Mouse (Mus musculus) forebrain, embryonic 13.5 days (tissue): ENCODE results near the gene Slc26a1. TPM values are rescaled to one million over a fixed set of nuclear protein-coding genes. Genes with fewer than 3 reads are reported as not detected.
A peak's percentile ranks its signal among the peaks of the same experiment; 100 is the strongest.

ENCODE experiments used
- ATAC-seq: fragments of 200-750 bp; cut with Nextera tagmentation; 2 replicates; pipeline ENCODE4 v1.8.0; 2017
- H3K27ac ChIP-seq: fragments of 300-500 bp; sonication (generic); 2 replicates; pipeline ENCODE4 v1.5.1; 2015; ENCODE audit warnings: inconsistent platforms, mild to moderate bottlenecking, moderate library complexity
- H3K27me3 ChIP-seq: fragments of 300-500 bp; sonication (generic); 2 replicates; pipeline ENCODE4 v1.6.1; 2015; ENCODE audit warnings: mild to moderate bottlenecking, inconsistent platforms
- H3K36me3 ChIP-seq: fragments of 300-500 bp; sonication (generic); 2 replicates; pipeline ENCODE4 v1.6.1; 2015; ENCODE audit warnings: mild to moderate bottlenecking, inconsistent platforms; ENCODE audit not compliant: poor library complexity, severe bottlenecking
- H3K4me1 ChIP-seq: fragments of 300-500 bp; sonication (generic); 2 replicates; pipeline ENCODE4 v1.6.1; 2015; ENCODE audit warnings: inconsistent platforms
- H3K4me2 ChIP-seq: fragments of 300-500 bp; sonication (generic); 2 replicates; pipeline ENCODE4 v1.6.1; 2015; ENCODE audit warnings: inconsistent platforms, mild to moderate bottlenecking, moderate library complexity
- H3K4me3 ChIP-seq: fragments of 300-500 bp; sonication (generic); 2 replicates; pipeline ENCODE4 v1.5.1; 2015; ENCODE audit warnings: mild to moderate bottlenecking, inconsistent platforms
- H3K9ac ChIP-seq: fragments of 300-500 bp; sonication (generic); 2 replicates; pipeline ENCODE4 v1.6.1; 2015; ENCODE audit warnings: mild to moderate bottlenecking, inconsistent platforms
- H3K9me3 ChIP-seq: fragments of 300-500 bp; sonication (generic); replicated peaks from 2 replicates; pipeline ENCODE4 v1.6.1; 2016; ENCODE audit warnings: inconsistent platforms
- WGBS: fragments of 180-500 bp; shearing (Covaris S2); methylation state at CpG from one replicate; pipeline ENCODE4 v1.1.7; 2015; 5-methylcytosine and 5-hydroxymethylcytosine counted together
- polyA plus RNA-seq: library from polyadenylated mRNA; unstranded; fragments of >200 nt; fragmentation: Nextera tagmentation; extraction: Ambion mirVana; gene quantifications from 2 replicates; pipeline ENCODE4 v1.2.1, GENCODE M21; 2015

Slc26a1 gene
- polyA plus RNA-seq, 1 experiment from 2014 or later: 1.6 TPM

DNA sequence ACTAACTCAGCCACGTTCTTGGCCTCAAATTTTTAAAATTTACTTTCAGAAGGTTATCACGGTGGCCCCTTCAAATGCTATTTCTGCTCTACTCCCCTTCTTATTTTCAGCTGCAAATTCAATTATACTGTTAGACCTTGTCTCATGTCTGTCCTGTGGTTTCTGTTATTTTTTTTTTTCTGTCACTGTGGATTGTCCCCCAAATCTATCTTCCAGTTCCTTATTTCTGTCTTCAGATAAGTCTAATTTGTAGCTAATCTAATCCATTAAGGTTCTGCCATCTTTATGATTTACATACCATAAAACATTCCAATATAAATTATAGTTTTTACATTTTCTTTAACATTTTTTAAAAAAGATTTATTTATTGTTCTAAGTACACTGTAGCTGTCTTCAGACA is 8.0 kb downstream of the Slc26a1 start:
- H3K9ac ChIP-seq: no peak overlapping the region
- peaks cover 11% of the 10 kb centered on the region for H3K36me3 ChIP-seq
- no peak overlapping the region for H3K4me3 ChIP-seq
- peaks cover 17% of the 10 kb centered on the region for H3K4me1 ChIP-seq
- H3K9me3 ChIP-seq: no peaks in the 10 kb centered on the region
- H3K27ac ChIP-seq: no peak overlapping the region
- peaks cover 12% of the 10 kb centered on the region; the same call in 1 of the 2 replicates for H3K27me3 ChIP-seq
- no peak overlapping the region for H3K4me2 ChIP-seq
- ATAC-seq: no peak
- WGBS: 89% methylated on average over 2 of the region's 2 CpGs

DNA sequence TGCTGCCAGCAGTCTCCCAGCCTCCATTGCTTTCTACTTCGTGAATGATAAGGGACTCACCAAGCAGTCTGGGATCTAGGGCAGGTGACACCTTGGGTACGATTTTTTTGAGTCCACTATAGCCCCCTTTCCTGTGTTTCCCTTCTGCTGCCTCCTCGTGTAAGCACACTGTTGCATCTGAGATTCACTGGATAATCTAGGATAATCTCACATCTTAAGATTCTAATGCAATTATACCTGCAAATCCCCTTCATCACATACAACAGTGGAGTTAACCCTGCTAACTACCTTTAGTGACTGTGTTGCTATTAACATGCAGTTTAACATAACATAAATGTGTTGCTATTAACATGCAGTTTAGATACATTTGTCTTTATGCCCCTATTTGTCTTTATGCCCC is 10.3 kb downstream of the Slc26a1 start:
- Histone ChIP-seq H3K4me3 (no peak overlapping the region), H3K4me1 (peaks cover 17% of the 10 kb centered on the region), H3K27me3 (peaks cover 12% of the 10 kb centered on the region; the same call in 1 of the 2 replicates), H3K4me2 (no peak overlapping the region), H3K9me3 (no peaks in the 10 kb centered on the region), H3K27ac (no peak overlapping the region), H3K36me3 (no peaks in the 10 kb centered on the region), H3K9ac (no peak overlapping the region)
- ATAC-seq: no peak
- 36% methylated on average over 3 of the region's 3 CpGs for WGBS

DNA sequence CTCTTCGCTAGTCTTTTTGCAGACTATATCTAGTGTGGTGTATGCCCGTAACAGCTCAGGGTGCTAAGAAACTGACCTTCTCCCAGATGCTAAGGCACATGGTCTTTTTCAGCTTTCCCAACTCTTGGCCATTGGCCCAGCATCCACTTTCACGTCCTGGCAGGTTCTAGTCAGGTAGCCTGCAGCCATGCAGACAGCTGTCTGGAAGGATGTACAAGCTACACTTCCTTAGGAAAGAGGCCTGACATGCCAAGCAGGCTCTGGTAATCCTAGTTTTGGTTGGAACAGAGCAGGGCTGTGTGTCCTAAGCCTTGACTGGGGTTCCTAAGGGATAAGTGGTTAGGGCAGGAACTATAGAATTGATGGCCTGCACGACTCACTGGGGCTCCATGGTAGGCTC is 12.6 kb downstream of the Slc26a1 start:
- no peaks in the 10 kb centered on the region for H3K9me3 ChIP-seq
- H3K27ac ChIP-seq: no peak overlapping the region
- H3K4me2 ChIP-seq: no peak overlapping the region
- ATAC-seq: no peak
- WGBS: 87% methylated on average over 4 of the region's 4 CpGs
- no peak overlapping the region for H3K9ac ChIP-seq
- H3K4me1 ChIP-seq: peaks cover 18% of the 10 kb centered on the region
- H3K36me3 ChIP-seq: peaks cover 3% of the 10 kb centered on the region
- no peak overlapping the region for H3K4me3 ChIP-seq
- peaks cover 12% of the 10 kb centered on the region; the same call in 1 of the 2 replicates for H3K27me3 ChIP-seq

DNA sequence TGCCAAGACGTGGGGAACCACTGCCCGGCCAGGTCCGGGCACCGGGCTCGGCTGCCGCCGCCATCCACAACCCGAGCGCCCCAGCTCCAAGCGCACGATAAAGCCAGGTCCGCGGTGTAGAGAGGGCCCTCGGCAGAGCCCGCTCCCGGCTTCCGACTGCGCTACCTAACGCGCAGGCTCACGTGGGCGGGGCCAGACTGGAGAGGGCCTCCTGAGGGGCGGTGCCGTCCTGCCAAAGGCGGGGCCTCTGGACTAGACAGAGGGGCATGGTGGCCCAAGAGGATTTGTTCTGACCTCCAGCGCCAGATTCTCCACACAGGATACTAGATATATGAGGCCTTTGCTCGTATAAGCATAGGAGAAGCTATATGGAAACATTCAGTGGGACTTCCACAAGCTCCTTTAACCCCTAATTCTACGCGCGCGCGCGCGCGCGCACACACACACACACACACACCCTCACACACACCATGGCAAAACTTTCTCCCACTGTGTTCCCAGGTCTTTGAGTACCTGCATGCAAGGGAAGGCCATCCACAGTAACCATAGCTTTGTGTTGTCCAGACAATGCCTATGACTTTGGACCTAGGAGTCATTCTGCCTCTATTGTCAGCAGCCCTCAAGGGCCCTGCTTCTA is 14.6 kb downstream of the Slc26a1 start:
- peaks cover 12% of the 10 kb centered on the region; the same call in 1 of the 2 replicates for H3K27me3 ChIP-seq
- peak overlapping the region; percentile 63 for H3K4me3 ChIP-seq
- H3K9me3 ChIP-seq: no peaks in the 10 kb centered on the region
- peaks cover 18% of the 10 kb centered on the region for H3K4me1 ChIP-seq
- H3K36me3 ChIP-seq: peaks cover 20% of the 10 kb centered on the region
- H3K9ac ChIP-seq: peak overlapping the region; percentile 81
- H3K27ac ChIP-seq: no peak overlapping the region
- 14% methylated on average over 36 of the region's 36 CpGs for WGBS
- peak overlapping the region; percentile 89 for H3K4me2 ChIP-seq
- ATAC-seq: peak; percentile 99

DNA sequence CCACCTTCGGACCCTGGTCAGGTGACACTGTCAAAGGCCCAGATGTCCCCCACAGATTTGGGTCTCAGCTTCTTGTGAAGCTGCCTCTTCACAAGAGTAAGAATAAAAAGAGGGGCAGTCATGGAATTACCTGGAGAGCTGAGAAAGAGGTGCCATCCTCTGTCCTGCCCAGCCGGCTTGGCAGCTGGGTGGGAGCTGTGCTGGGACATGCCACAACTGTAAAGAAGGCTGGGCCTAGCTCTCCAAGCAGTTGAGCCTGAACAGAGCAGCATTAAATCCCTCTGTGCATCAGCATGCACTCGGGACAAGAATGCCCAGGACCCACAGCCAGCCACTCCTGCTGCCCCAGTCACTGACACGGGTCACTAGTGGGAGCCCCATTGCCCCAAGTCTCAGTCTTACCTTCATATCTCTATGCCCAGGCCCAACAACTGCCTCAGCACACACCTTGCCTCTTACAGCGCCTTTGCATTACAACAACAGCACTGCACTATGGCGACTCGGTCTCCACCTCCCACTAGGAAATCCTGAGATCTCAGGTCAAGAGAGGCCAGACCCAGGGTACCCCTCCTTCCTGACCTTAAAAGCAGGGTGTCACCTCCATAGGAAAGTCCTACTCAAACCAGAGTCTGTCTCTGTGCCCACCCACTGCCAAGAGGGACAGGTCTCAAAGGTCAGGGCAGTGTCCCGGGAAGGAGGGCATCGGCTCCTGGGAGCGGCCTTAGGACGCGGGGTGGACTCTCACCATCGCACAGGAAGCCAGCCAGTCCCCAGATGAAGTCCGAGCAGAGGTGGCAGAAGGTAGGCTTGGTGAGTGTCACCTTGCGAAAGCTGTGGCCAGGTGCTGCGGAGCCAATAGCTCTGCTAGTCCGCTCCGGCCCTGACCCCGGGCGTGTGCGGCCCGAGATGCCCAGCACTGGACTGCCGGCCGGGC is 15.4 kb downstream of the Slc26a1 start, which contains the start of gene Idua:
Gene Idua, plus strand, starts transcription at position 634 of the 934 bp plus-strand sequence.
- peak; percentile 25 for ATAC-seq
- peak within 1 kb of the TSS; percentile 81 for H3K9ac ChIP-seq
- peak within 1 kb of the TSS; percentile 63 for H3K4me3 ChIP-seq
- H3K9me3 ChIP-seq: no peaks in the 10 kb centered on the region
- H3K27me3 ChIP-seq: peaks cover 9% of the 10 kb centered on the region; the same call in 1 of the 2 replicates
- no peak within 1 kb of the TSS for H3K27ac ChIP-seq
- H3K4me1 ChIP-seq: peaks cover 18% of the 10 kb centered on the region
- peak within 1 kb of the TSS; percentile 89 for H3K4me2 ChIP-seq
- H3K36me3 ChIP-seq: peaks cover 28% of the 10 kb centered on the region
- WGBS: 10% methylated on average over 24 of the region's 24 CpGs

DNA sequence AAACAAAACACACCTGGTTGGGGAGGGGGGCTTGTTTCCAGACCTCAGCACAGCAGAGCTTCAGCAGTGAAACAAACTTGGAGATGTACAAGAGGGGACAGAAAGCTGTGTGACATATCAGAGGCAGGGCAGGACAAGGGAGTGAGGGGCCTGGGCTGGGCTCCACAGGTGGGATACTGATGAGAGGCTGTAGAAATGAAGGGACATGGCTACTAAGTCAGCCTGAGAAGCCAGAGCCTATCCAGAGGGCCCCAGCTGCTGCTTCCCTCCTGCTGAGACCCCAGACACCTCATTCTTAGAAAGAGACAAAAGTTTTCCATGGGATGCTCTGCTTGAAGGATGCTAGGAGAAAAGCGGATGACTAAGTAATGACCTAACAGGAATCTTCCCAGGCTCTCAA is 16.8 kb downstream of the Slc26a1 start:
- no peaks in the 10 kb centered on the region for H3K9me3 ChIP-seq
- no peak for ATAC-seq
- peaks cover 18% of the 10 kb centered on the region for H3K4me1 ChIP-seq
- 82% methylated on average over 1 of the region's 1 CpGs for WGBS
- H3K4me2 ChIP-seq: no peak overlapping the region; the same call in 1 of the 2 replicates
- no peak overlapping the region for H3K27ac ChIP-seq
- H3K36me3 ChIP-seq: peaks cover 41% of the 10 kb centered on the region
- H3K27me3 ChIP-seq: 0 out of 2 replicates have a peak, but pooled peaks cover 3% of the 10 kb centered on the region
- no peak overlapping the region for H3K4me3 ChIP-seq
- H3K9ac ChIP-seq: 0 out of 2 replicates have a peak overlapping the region, but pooled peaks have one; percentile 5

DNA sequence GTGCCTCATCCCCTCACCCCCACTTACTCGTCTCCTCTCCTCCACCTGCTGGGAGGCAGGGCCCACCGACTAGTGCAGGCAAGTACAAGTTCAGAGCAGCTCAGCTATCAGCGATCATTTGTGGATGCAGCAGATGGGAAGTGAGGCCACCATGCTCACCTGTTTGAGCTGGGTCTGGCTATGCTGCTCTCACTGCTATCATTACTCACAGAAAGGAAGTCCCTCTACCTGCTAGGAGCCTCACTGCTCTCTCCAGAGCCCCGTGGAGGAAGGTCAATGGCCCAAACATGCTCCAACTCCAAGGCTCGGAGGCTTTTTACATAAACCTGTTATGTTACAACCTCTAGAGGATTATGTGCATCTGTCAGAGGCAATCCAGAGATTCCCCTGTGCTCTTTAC is 18.0 kb downstream of the Slc26a1 start:
- H3K36me3 ChIP-seq: peaks cover 53% of the 10 kb centered on the region
- H3K27me3 ChIP-seq: no peaks in the 10 kb centered on the region
- no peak for ATAC-seq
- no peak overlapping the region for H3K4me2 ChIP-seq
- WGBS: 81% methylated on average over 5 of the region's 5 CpGs
- H3K9ac ChIP-seq: 0 out of 2 replicates have a peak overlapping the region, but pooled peaks have one; percentile 5
- H3K9me3 ChIP-seq: no peaks in the 10 kb centered on the region
- H3K27ac ChIP-seq: no peak overlapping the region
- H3K4me3 ChIP-seq: no peak overlapping the region
- peaks cover 18% of the 10 kb centered on the region for H3K4me1 ChIP-seq

DNA sequence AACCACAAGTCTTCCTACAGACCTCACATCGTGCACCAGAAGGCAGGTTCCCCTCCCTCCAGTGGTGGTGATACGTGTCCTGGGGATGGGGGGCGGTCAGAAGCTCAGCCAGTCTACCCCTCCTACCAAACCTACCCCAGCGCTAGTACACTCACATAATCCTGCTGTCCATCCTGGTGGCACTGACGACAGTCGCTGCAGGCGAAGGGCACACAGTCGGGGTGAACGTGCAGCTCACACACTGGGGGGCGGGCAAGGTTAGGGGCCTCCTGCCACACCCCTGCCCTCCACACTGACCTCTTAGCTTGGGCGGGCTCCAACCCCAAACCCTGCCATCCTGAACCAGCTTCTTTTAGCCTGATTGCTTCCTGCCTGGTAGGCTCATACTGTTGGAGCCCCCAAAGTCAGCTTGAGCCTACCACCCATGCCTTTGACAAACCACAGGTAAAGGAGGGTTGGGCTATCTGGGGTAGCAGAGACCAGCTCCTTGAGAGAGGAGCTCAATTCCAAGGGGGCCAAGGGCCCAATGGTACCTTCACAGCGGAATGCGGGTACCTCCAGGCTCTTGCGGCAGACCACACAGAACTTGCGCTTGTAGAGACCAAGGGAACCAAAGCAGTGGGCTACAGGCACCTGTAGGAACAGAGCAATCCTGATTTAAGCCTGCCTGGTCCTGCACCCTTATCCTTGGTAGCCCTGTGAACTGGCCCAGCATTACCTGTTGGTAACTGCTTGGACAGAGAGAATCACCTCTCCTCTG is 19.3 kb downstream of the Slc26a1 start:
- Histone ChIP-seq H3K9me3 (no peaks in the 10 kb centered on the region), H3K4me1 (peaks cover 18% of the 10 kb centered on the region), H3K4me2 (no peak overlapping the region), H3K27me3 (no peaks in the 10 kb centered on the region), H3K36me3 (peaks cover 63% of the 10 kb centered on the region), H3K9ac (no peak overlapping the region), H3K27ac (no peak overlapping the region), H3K4me3 (no peak overlapping the region)
- no peak for ATAC-seq
- 93% methylated on average over 15 of the region's 15 CpGs for WGBS

DNA sequence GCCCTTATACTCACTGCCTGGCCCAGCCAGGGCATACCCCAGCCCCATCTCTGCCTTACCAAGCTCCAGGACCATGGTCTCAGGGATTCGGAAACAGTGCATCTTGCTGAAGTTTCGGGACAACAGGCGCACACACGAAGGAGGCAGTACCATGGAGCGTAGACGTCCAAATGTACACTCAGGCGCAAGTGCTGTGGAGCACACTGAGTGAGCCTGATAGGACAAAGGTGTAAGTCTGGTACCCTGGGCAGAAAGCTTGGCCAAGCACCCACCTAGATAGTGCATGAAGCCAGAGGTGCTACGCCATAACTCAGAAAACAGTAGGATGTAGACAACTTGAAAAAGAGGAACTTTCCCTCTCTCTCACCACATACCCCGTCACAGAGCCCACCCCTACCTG is 20.0 kb downstream of the Slc26a1 start:
- no peak for ATAC-seq
- 95% methylated on average over 9 of the region's 9 CpGs for WGBS
- Histone ChIP-seq H3K27me3 (no peaks in the 10 kb centered on the region), H3K4me3 (no peak overlapping the region), H3K9ac (no peak overlapping the region), H3K4me1 (peaks cover 18% of the 10 kb centered on the region), H3K4me2 (no peak overlapping the region), H3K9me3 (no peaks in the 10 kb centered on the region), H3K36me3 (peaks cover 68% of the 10 kb centered on the region), H3K27ac (no peak overlapping the region)

DNA sequence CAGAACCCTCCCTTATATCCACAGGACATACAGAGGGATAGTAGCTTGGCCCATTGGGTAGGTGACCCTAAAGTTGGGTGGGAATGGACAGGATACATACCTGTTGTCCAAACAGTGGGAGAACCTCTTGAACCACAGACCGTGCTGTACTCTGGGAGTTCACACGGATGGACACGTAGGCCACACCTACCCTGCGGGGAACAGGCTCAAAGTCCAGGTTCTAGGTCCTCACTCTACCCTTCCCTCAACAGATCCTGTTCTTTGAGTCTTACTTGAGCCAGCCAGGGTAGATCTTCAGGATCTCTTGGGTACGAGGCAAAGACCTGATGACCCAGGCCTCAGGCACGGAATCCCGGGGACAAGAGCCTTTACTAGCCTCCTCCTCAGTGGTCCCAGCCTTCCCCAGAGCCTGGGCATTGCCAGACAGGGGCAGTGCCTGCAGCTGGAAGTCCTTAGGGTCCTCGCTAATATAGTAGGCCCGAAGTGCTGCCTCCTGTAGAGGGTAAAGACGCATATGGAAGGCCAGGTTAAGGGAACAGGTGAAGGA is 20.9 kb downstream of the Slc26a1 start:
- 95% methylated on average over 10 of the region's 10 CpGs for WGBS
- Histone ChIP-seq H3K27me3 (no peaks in the 10 kb centered on the region), H3K36me3 (peaks cover 77% of the 10 kb centered on the region), H3K9ac (no peak overlapping the region), H3K9me3 (no peaks in the 10 kb centered on the region), H3K4me2 (no peak overlapping the region), H3K4me1 (peaks cover 10% of the 10 kb centered on the region), H3K4me3 (no peak overlapping the region), H3K27ac (no peak overlapping the region)
- ATAC-seq: no peak

DNA sequence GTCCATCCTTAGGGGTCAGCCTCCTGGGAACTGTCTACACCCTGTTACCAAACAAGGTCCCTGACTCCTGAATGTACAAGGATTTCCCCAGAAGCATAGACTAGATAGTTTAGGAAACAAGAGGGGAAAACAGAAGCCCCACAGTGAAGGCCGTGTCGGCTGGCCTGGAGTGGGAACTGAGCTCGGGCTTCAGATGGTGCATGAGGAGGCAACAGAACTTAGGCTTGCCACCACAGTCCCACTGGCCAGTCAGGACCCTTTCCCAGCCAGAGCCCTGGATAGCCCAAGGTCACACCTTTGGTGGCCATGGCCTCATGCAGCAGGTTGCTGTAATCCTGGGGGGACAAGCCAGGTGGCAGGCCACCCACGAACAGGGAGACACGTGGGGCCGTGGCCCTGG is 22.0 kb downstream of the Slc26a1 start:
- no peaks in the 10 kb centered on the region for H3K9me3 ChIP-seq
- H3K27me3 ChIP-seq: no peaks in the 10 kb centered on the region
- no peaks in the 10 kb centered on the region for H3K4me1 ChIP-seq
- H3K4me3 ChIP-seq: no peak overlapping the region
- 86% methylated on average over 6 of the region's 6 CpGs for WGBS
- no peak overlapping the region for H3K4me2 ChIP-seq
- H3K27ac ChIP-seq: no peak overlapping the region
- no peak for ATAC-seq
- peaks cover 89% of the 10 kb centered on the region for H3K36me3 ChIP-seq
- no peak overlapping the region for H3K9ac ChIP-seq
